Mouse (Mus musculus) forebrain, embryonic 11.5 days (tissue): ENCODE measurements around the gene Trappc6b. TPM values are rescaled to one million over a fixed set of nuclear protein-coding genes. Genes with fewer than 3 reads are reported as not detected.
"Not testable (repeated sequence)": the region's sequence is repeated elsewhere in the genome, so short reads cannot be mapped to it uniquely, and the experiment has no call there.

Experiments used
- ATAC-seq: fragments of 200-750 bp; cut with Nextera tagmentation; replicated peaks from 2 replicates; pipeline ENCODE4 v1.8.0; 2017; ENCODE audit warnings: moderate TSS enrichment; ENCODE audit not compliant: low FRiP score
- DNase-seq: peaks from one replicate; pipeline ENCODE4 v3.0.0-alpha.2; 2017; ENCODE audit warnings: low spot score
- H3K27ac ChIP-seq: fragments of 300-500 bp; sonication (generic); 2 replicates; pipeline ENCODE4 v1.5.1; 2014; ENCODE audit warnings: low read depth, low read length
- H3K27me3 ChIP-seq: fragments of 300-500 bp; sonication (generic); 2 replicates; pipeline ENCODE4 v1.6.1; 2014; ENCODE audit warnings: mild to moderate bottlenecking, low read length, mixed read lengths; ENCODE audit not compliant: control insufficient read depth, insufficient read depth
- H3K36me3 ChIP-seq: fragments of 300-500 bp; sonication (generic); 2 replicates; pipeline ENCODE4 v1.6.1; 2014; ENCODE audit warnings: mild to moderate bottlenecking, low read length, moderate library complexity, mixed read lengths; ENCODE audit not compliant: control insufficient read depth, insufficient read depth
- H3K4me1 ChIP-seq: fragments of 300-500 bp; sonication (generic); replicated peaks from 2 replicates; pipeline ENCODE4 v1.6.1; 2014; ENCODE audit warnings: low read length, mixed read lengths; ENCODE audit not compliant: control insufficient read depth, insufficient read depth
- H3K4me2 ChIP-seq: fragments of 300-500 bp; sonication (generic); 2 replicates; pipeline ENCODE4 v1.6.1; 2014; ENCODE audit warnings: low read depth, mild to moderate bottlenecking, low read length, moderate library complexity, mixed read lengths; ENCODE audit not compliant: severe bottlenecking
- H3K4me3 ChIP-seq: fragments of 300-500 bp; sonication (generic); 2 replicates; pipeline ENCODE4 v1.5.1; 2014; ENCODE audit warnings: low read depth, low read length
- H3K9ac ChIP-seq: fragments of 300-500 bp; sonication (generic); 2 replicates; pipeline ENCODE4 v1.6.1; 2014; ENCODE audit warnings: low read length
- H3K9me3 ChIP-seq: fragments of 300-500 bp; sonication (generic); 2 replicates; pipeline ENCODE4 v1.6.1; 2016; ENCODE audit warnings: low read length, mixed read lengths; ENCODE audit not compliant: control insufficient read depth
- WGBS: fragments of 180-500 bp; shearing (Covaris S2); extraction: QIAGEN DNeasy Blood & Tissue Kit; methylation state at CpG from one replicate; pipeline ENCODE4 v1.1.7; 2014; 5-methylcytosine and 5-hydroxymethylcytosine counted together
- polyA plus RNA-seq: library from polyadenylated mRNA; unstranded; fragments of >200 nt; fragmentation: Nextera tagmentation; extraction: Ambion mirVana; gene quantifications from 2 replicates; pipeline ENCODE4 v1.2.1, GENCODE M21; 2014

Gene Trappc6b
- polyA plus RNA-seq, 1 experiment from 2014 or later, result 69.1 TPM

DNA sequence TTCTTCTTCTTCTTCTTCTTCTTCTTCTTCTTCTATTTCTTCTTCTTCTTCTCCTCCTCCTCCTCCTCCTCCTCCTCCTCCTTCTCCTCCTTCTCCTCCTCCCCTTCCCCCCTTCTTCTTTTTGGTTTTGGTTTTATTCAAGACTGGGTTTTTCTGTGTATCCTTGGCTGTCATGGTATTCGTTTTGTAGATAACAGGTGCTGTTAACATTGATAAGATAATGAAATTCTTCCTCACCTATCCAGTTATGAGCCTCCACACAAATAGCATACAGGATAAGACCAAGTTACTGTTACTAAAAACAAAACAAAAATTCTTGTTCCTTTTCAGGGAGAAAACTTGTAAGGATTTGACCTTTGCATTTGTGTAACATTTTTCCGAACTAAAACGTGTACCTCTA, 4.5 kb upstream of the Trappc6b start:
- WGBS, result 73% methylated on average over 3 of the region's 3 CpGs
- ATAC-seq (no peak), DNase-seq (no peak)
- Histone ChIP-seq H3K27me3 (no peaks in the 10 kb centered on the region), H3K4me1 (no peaks in the 10 kb centered on the region), H3K4me3 (peak overlapping the region; percentile 98; the same call in 1 of the 2 replicates), H3K9me3 (no peaks in the 10 kb centered on the region), H3K27ac (peak overlapping the region; percentile 87), H3K36me3 (peaks cover 4% of the 10 kb centered on the region; the same call in 1 of the 2 replicates), H3K4me2 (peak overlapping the region; percentile 62; the same call in 1 of the 2 replicates), H3K9ac (peak overlapping the region; percentile 61)

DNA sequence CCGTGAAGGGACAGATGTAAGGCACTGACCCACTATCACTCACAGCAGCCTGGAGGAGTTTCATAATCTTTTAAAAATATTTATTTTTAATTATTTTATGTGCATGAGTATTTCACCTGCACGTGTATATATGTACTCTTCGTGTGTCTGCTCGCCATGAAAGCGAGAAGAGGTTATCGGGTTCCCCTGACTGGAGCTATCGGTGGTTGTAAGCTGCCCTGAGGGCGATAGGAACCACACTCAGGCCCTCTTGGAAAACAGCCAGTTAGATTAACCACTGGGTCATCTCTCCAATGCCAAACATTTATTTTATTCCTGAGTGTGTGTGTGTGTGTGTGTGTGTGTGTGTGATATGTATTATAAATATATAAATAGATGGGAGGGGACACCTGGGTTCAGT, 3.6 kb upstream of the Trappc6b start:
- 83% methylated on average over 8 of the region's 8 CpGs for WGBS
- Histone ChIP-seq H3K27ac (no peak overlapping the region), H3K9ac (no peak overlapping the region), H3K27me3 (no peaks in the 10 kb centered on the region), H3K4me2 (no peak overlapping the region), H3K36me3 (peaks cover 4% of the 10 kb centered on the region; the same call in 1 of the 2 replicates), H3K4me3 (no peak overlapping the region), H3K4me1 (peaks cover 3% of the 10 kb centered on the region; the same call in 1 of the 2 replicates), H3K9me3 (no peaks in the 10 kb centered on the region)
- DNase-seq (no peak), ATAC-seq (no peak)

DNA sequence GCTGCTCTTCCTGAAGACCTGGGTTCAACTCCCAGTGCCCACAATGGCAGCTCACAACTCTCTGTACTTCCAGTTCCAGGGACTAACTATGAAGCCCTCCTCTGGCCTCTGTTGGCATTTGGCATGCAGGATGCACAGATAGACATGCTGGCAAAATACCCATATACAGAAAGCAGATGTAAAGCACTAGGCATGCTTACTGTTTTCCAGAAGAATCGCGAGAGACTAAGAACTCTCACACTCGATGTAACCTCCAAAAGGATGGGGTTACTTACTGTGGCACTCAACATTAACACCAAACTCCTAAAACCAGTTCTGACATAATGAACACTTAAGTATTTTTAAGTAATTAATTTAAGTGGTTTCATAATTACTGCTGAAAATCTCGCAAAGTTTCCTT, 950 bp downstream of the Trappc6b start:
- H3K4me2 ChIP-seq, result peak overlapping the region; percentile 80
- H3K36me3 ChIP-seq, result no peaks in the 10 kb centered on the region
- DNase-seq, result no peak
- WGBS, result 71% methylated on average over 4 of the region's 4 CpGs
- no peaks in the 10 kb centered on the region for H3K27me3 ChIP-seq
- H3K4me1 ChIP-seq, result peaks cover 3% of the 10 kb centered on the region; the same call in 1 of the 2 replicates
- H3K9ac ChIP-seq, result peak overlapping the region; percentile 83
- H3K27ac ChIP-seq, result no peak overlapping the region
- ATAC-seq, result no peak
- peak overlapping the region; percentile 80 for H3K4me3 ChIP-seq
- no peaks in the 10 kb centered on the region for H3K9me3 ChIP-seq

DNA sequence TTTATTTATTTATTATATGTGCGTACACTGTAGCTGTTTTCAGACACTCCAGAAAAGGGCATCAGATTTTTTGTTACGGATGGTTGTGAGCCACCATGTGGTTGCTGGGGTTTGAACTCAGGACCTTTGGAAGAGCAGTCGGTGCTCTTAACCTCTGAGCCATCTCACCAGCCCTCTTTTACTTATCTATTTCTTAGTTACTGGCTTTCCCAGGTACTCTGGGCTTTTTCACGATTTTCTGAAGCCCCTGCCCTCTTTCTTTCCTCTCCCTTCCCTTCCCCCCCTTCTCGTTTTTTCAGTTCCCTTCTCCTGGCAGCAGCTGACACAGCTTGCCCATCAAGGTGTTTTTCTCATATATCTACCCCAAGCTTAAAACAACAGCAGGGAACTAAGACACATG, 3.0 kb downstream of the Trappc6b start:
- DNase-seq, H3K9me3 ChIP-seq, ATAC-seq, H3K36me3 ChIP-seq, H3K27me3 ChIP-seq, H3K9ac ChIP-seq, H3K27ac ChIP-seq, H3K4me2 ChIP-seq, H3K4me1 ChIP-seq, H3K4me3 ChIP-seq: not testable (repeated sequence)
- 85% methylated on average over 5 of the region's 5 CpGs for WGBS

DNA sequence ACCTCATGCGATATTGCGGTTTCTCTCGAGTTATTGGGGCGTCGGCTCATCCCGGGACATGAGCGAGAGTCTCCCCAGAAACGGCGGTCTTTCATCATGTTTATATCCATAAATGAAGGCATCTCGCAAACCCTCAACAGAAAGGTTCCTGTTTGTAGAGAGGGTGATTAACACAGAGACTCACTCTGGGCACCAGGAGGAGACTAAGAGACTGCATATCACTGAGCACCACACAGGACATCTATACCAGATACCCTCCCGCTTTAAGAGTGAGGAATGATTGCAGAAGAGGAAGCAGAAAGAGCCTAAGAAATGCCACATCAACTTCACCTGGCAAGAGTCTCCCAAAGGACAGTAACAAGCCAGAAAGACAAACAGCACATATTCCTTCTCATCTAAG, 5.0 kb downstream of the Trappc6b start:
- Histone ChIP-seq H3K4me3 (no peak overlapping the region), H3K9ac (no peak overlapping the region), H3K9me3 (no peaks in the 10 kb centered on the region), H3K4me1 (peaks cover 3% of the 10 kb centered on the region; the same call in 1 of the 2 replicates), H3K4me2 (no peak overlapping the region), H3K27ac (no peak overlapping the region), H3K36me3 (no peaks in the 10 kb centered on the region), H3K27me3 (no peaks in the 10 kb centered on the region)
- no peak for ATAC-seq
- DNase-seq, result no peak
- 98% methylated on average over 11 of the region's 11 CpGs for WGBS

DNA sequence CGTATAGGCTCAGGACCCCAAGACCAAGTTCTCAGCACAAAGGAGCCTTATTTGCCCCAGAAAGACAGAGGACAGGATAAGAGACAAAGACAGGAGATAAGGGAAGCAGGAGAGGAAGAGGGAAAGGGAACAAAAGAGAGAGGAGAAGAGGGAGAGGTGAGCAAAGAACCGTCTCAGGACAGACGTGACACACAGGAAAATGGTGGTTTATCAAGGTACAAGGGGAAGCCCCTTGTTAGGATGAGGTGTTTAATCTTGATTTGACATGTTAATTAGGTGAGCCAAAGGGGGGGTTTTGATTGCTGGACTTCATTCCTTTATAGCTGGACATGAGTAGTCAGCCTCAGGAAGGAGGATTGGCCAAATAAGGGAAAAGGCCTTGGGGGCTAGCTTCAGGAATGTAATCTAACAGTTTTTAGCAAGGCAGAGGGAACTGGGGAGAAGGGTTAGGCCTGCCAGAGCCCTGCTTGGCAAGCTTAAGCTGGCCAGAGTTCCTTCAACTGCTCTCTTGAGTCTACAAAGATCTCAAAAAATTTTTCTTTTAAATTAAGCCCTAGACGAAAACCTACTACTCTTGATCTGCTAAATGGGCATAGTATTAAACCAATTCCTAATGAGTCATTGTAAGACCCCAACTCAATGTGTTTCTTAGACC, 5.9 kb downstream of the Trappc6b start:
- no peak overlapping the region for H3K4me3 ChIP-seq
- no peak overlapping the region for H3K9ac ChIP-seq
- no peak for ATAC-seq
- H3K9me3 ChIP-seq, result no peaks in the 10 kb centered on the region
- no peaks in the 10 kb centered on the region for H3K36me3 ChIP-seq
- H3K4me1 ChIP-seq, result peaks cover 3% of the 10 kb centered on the region; the same call in 1 of the 2 replicates
- H3K27me3 ChIP-seq, result no peaks in the 10 kb centered on the region
- 88% methylated on average over 4 of the region's 4 CpGs for WGBS
- no peak overlapping the region for H3K27ac ChIP-seq
- H3K4me2 ChIP-seq, result no peak overlapping the region
- DNase-seq, result no peak

DNA sequence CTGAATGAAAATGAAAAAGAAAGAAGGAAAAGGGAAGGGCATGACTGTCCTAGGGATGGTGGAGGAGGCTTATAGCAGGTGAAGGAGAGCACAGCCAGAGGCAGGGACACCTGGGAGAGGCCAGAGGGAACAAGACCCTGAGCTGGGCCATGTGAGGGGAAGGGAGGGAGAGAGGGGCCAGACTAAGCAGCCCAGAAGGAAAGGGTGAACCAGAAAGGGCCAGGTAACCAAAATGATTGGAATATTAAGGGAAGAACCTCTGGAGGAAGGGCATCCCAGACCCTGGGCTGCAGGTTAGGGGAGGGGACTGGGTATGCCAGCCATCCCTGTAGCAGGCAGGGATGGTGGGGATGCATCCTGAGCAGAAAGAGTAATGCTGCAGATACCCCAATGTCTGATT, 7.3 kb downstream of the Trappc6b start:
- Histone ChIP-seq H3K9me3 (no peaks in the 10 kb centered on the region), H3K36me3 (no peaks in the 10 kb centered on the region; the same call in 1 of the 2 replicates), H3K9ac (no peak overlapping the region), H3K27ac (no peak overlapping the region), H3K27me3 (no peaks in the 10 kb centered on the region), H3K4me3 (no peak overlapping the region), H3K4me1 (no peaks in the 10 kb centered on the region), H3K4me2 (no peak overlapping the region)
- DNase-seq (no peak), ATAC-seq (no peak)

DNA sequence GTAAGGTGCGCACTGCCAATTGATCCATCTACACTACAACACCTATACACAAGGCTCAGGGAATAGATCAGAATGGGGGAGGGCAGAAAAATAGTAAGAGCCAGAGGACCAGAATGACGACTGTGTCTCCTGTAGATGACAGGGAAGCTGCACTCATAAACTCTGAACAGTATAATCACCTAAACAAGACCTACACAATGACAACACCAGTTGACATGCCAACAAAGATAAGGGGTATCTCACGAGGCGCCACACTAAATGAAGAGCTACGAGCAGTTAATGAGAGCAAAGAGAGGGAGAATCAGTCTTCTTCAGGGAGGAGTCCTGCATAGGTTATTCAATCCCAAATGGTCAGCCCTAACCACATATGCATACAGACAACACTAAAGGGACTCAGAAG, 8.1 kb downstream of the Trappc6b start:
- no peak overlapping the region for H3K9ac ChIP-seq
- H3K4me1 ChIP-seq, result no peaks in the 10 kb centered on the region
- no peak for ATAC-seq
- H3K27ac ChIP-seq, result no peak overlapping the region
- no peaks in the 10 kb centered on the region for H3K9me3 ChIP-seq
- no peak overlapping the region for H3K4me3 ChIP-seq
- H3K27me3 ChIP-seq, result no peaks in the 10 kb centered on the region
- 89% methylated on average over 5 of the region's 5 CpGs for WGBS
- no peak overlapping the region for H3K4me2 ChIP-seq
- no peak for DNase-seq
- no peaks in the 10 kb centered on the region; the same call in 1 of the 2 replicates for H3K36me3 ChIP-seq

DNA sequence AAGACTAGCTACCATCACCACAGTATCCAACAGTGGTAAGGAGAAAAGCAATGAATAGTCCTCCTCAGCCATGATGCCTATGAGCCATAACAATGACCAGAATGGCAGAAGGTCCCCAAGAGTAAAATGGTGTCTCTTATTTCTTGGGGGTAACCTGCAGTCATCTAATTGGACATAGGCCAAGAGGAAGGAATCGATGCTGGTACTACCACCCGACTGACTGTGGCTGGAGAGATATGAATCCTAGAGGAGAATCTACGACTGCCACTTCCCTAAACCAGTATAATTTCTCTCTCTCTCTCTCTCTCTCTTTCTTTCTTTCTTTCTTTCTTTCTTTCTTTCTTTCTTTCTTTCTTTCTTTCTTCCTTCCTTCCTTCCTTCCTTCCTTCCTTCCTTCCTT, 8.8 kb downstream of the Trappc6b start:
- no peak overlapping the region for H3K9ac ChIP-seq
- no peaks in the 10 kb centered on the region for H3K9me3 ChIP-seq
- H3K27ac ChIP-seq, result no peak overlapping the region
- WGBS, result 96% methylated on average over 3 of the region's 3 CpGs
- no peak overlapping the region for H3K4me3 ChIP-seq
- no peak overlapping the region for H3K4me2 ChIP-seq
- DNase-seq (no peak), ATAC-seq (no peak)
- no peaks in the 10 kb centered on the region for H3K4me1 ChIP-seq
- no peaks in the 10 kb centered on the region; the same call in 1 of the 2 replicates for H3K36me3 ChIP-seq
- H3K27me3 ChIP-seq, result no peaks in the 10 kb centered on the region
